In genomic region chr9:94487976-94488375, GRCm38 (mm10) we compare ENCODE assay signal across 24 mouse cellular contexts. TPM values are rescaled to one million over a fixed set of nuclear protein-coding genes. Genes with fewer than 3 reads are reported as not detected.
DNase-seq lines count a peak whose midpoint lies in the region; ATAC-seq and TF ChIP-seq lines count a peak whose summit lies in the region.
"Had no signal": no experiment of that assay in that cellular context is flagged by ENCODE, and none has a peak within 500 bp of the region (broad histone marks: within the 10 kb centered on the region; RNA-seq: fewer than 3 reads in every experiment).

No protein-coding gene starts in this region.

- no peak overlapping the region for H3K9ac ChIP-seq in kidney, embryonic 16.5 days (replicated peaks; ENCODE audit: low read length)
- no peak overlapping the region for H3K9ac ChIP-seq in lung, embryonic 14.5 days
- H3K9ac ChIP-seq in lung, embryonic 16.5 days (ENCODE audit: low read length): no peak overlapping the region
- H3K9ac ChIP-seq in midbrain, embryonic 11.5 days (ENCODE audit: low read length): no peak overlapping the region
- H3K9ac ChIP-seq: embryonic facial prominence, embryonic 13.5 days; embryonic facial prominence, embryonic 15.5 days; forebrain, embryonic 12.5 days had no signal

- H3K27me3 ChIP-seq in kidney, embryonic 16.5 days (ENCODE audit: insufficient read depth, low read length): no peaks in the 10 kb centered on the region
- H3K27me3 ChIP-seq in lung, embryonic 14.5 days (ENCODE audit: insufficient read depth, low read length): no peaks in the 10 kb centered on the region
- no peaks in the 10 kb centered on the region for H3K27me3 ChIP-seq in lung, embryonic 16.5 days (ENCODE audit: control insufficient read depth, insufficient read depth, low read depth, low read length)
- H3K27me3 ChIP-seq in midbrain, embryonic 11.5 days (ENCODE audit: control insufficient read depth, insufficient read depth, low read length): no peaks in the 10 kb centered on the region
- no peaks in the 10 kb centered on the region for H3K27me3 ChIP-seq in midbrain, embryonic 10.5 days (ENCODE audit: low read depth, poor library complexity, severe bottlenecking)
- H3K27me3 ChIP-seq: embryonic facial prominence, embryonic 13.5 days; embryonic facial prominence, embryonic 15.5 days; forebrain, embryonic 12.5 days had no signal

- TF ChIP-seq CTCF in lung, embryonic 14.5 days (IDR thresholded peaks at IDR 0.05; ENCODE audit: low read depth): no peak

- ATAC-seq in kidney, embryonic 16.5 days (ENCODE audit: low FRiP score, low TSS enrichment): peak; percentile 75
- ATAC-seq in lung, embryonic 14.5 days (ENCODE audit: insufficient read depth): peak; percentile 59; the same call in 1 of the 2 replicates
- peak; percentile 34; the same call in 1 of the 2 replicates for ATAC-seq in lung, embryonic 16.5 days (ENCODE audit: low read depth)
- no peak for ATAC-seq in midbrain, embryonic 11.5 days (ENCODE audit: low FRiP score)
- ATAC-seq: forebrain, embryonic 14.5 days had no signal

- DNase-seq in kidney, postnatal 10 days: no peak
- DNase-seq in lung, embryonic 14.5 days: peak; percentile 50
- DNase-seq in lung, postnatal 4 days: no peak
- no peak for DNase-seq in lung, postnatal 14 days
- peak; percentile 62 for DNase-seq in midbrain, embryonic 11.5 days (ENCODE audit: low spot score, missing footprints)
- DNase-seq in midbrain, embryonic 10.5 days (ENCODE audit: low spot score): no peak
- DNase-seq: adrenal gland, adult 2 months; adrenal gland, postnatal 10 days; adrenal gland, postnatal 25 days; cerebellum, adult 11 months; cerebellum, adult 18-20 months; cerebellum, adult 8-10 months; cerebellum, adult 9-11 months; cerebellum, postnatal 14 days; cerebellum, postnatal 36 days; embryo, embryonic 11 days had no signal

- H3K4me2 ChIP-seq in kidney, embryonic 16.5 days (replicated peaks; ENCODE audit: low read depth, low read length): no peak overlapping the region
- H3K4me2 ChIP-seq in lung, embryonic 14.5 days: no peak overlapping the region
- H3K4me2 ChIP-seq in lung, embryonic 16.5 days (ENCODE audit: low read depth, low read length): no peak overlapping the region
- no peak overlapping the region for H3K4me2 ChIP-seq in midbrain, embryonic 11.5 days
- H3K4me2 ChIP-seq: embryonic facial prominence, embryonic 13.5 days; embryonic facial prominence, embryonic 15.5 days; forebrain, embryonic 12.5 days had no signal

- H3K4me1 ChIP-seq in kidney, embryonic 16.5 days (ENCODE audit: insufficient read depth, low read length): peaks cover 4% of the 10 kb centered on the region
- H3K4me1 ChIP-seq in lung, embryonic 14.5 days (ENCODE audit: insufficient read depth): peaks cover 3% of the 10 kb centered on the region
- peaks cover 8% of the 10 kb centered on the region for H3K4me1 ChIP-seq in lung, embryonic 16.5 days (replicated peaks; ENCODE audit: control insufficient read depth, insufficient read depth, low read length)
- H3K4me1 ChIP-seq in midbrain, embryonic 11.5 days (ENCODE audit: control insufficient read depth, insufficient read depth, low read length): no peaks in the 10 kb centered on the region
- no peaks in the 10 kb centered on the region for H3K4me1 ChIP-seq in midbrain, embryonic 10.5 days
- H3K4me1 ChIP-seq: forebrain, embryonic 10.5 days; forebrain, embryonic 12.5 days had no signal

- no peaks in the 10 kb centered on the region for H3K36me3 ChIP-seq in kidney, embryonic 16.5 days (ENCODE audit: insufficient read depth, low read length)
- H3K36me3 ChIP-seq in lung, embryonic 14.5 days (ENCODE audit: insufficient read depth): no peaks in the 10 kb centered on the region
- H3K36me3 ChIP-seq in lung, embryonic 16.5 days (ENCODE audit: control insufficient read depth, insufficient read depth, low read length): no peaks in the 10 kb centered on the region
- no peaks in the 10 kb centered on the region for H3K36me3 ChIP-seq in midbrain, embryonic 11.5 days (ENCODE audit: control insufficient read depth, insufficient read depth, low read length)
- H3K36me3 ChIP-seq in midbrain, embryonic 10.5 days: no peaks in the 10 kb centered on the region
- H3K36me3 ChIP-seq: embryonic facial prominence, embryonic 13.5 days; embryonic facial prominence, embryonic 15.5 days; forebrain, embryonic 10.5 days; forebrain, embryonic 12.5 days had no signal

- WGBS in kidney, embryonic 16.5 days: 52% methylated on average over 2 of the region's 2 CpGs
- 45% methylated on average over 2 of the region's 2 CpGs for whole genome bisulfite sequencing in lung, embryonic 14.5 days
- 56% methylated on average over 2 of the region's 2 CpGs for WGBS in lung, embryonic 16.5 days
- 80% methylated on average over 2 of the region's 2 CpGs for WGBS in midbrain, embryonic 11.5 days
- 88% methylated on average over 2 of the region's 2 CpGs for WGBS in midbrain, embryonic 10.5 days

- no peak overlapping the region for H3K27ac ChIP-seq in kidney, embryonic 16.5 days (ENCODE audit: low read length)
- H3K27ac ChIP-seq in lung, embryonic 14.5 days (ENCODE audit: low read depth): no peak overlapping the region
- no peak overlapping the region for H3K27ac ChIP-seq in lung, embryonic 16.5 days (ENCODE audit: low read length)
- no peak overlapping the region for H3K27ac ChIP-seq in midbrain, embryonic 11.5 days (ENCODE audit: low read depth, low read length)
- no peak overlapping the region for H3K27ac ChIP-seq in midbrain, embryonic 10.5 days (replicated peaks)
- H3K27ac ChIP-seq: embryonic facial prominence, embryonic 13.5 days; embryonic facial prominence, embryonic 15.5 days; forebrain, embryonic 10.5 days; forebrain, embryonic 12.5 days had no signal

- no peak overlapping the region for H3K4me3 ChIP-seq in kidney, embryonic 16.5 days (ENCODE audit: low read length)
- no peak overlapping the region for H3K4me3 ChIP-seq in lung, embryonic 14.5 days (ENCODE audit: low read depth, low read length)
- H3K4me3 ChIP-seq in lung, embryonic 16.5 days (ENCODE audit: low read length): no peak overlapping the region
- no peak overlapping the region for H3K4me3 ChIP-seq in midbrain, embryonic 11.5 days (ENCODE audit: low read depth, low read length)
- H3K4me3 ChIP-seq in midbrain, embryonic 10.5 days: no peak overlapping the region
- H3K4me3 ChIP-seq: embryonic facial prominence, embryonic 13.5 days; embryonic facial prominence, embryonic 15.5 days; erythroblast, embryonic 14.5 days; forebrain, embryonic 10.5 days; forebrain, embryonic 12.5 days had no signal

- H3K9me3 ChIP-seq in kidney, embryonic 16.5 days (ENCODE audit: low read length): no peaks in the 10 kb centered on the region
- no peaks in the 10 kb centered on the region for H3K9me3 ChIP-seq in lung, embryonic 14.5 days (ENCODE audit: low read depth, low read length)
- H3K9me3 ChIP-seq in lung, embryonic 16.5 days (ENCODE audit: control insufficient read depth, low read length): no peaks in the 10 kb centered on the region
- no peaks in the 10 kb centered on the region for H3K9me3 ChIP-seq in midbrain, embryonic 11.5 days (ENCODE audit: control insufficient read depth, low read length)
- no peaks in the 10 kb centered on the region for H3K9me3 ChIP-seq in midbrain, embryonic 10.5 days (replicated peaks)
- H3K9me3 ChIP-seq: embryonic facial prominence, embryonic 13.5 days; embryonic facial prominence, embryonic 15.5 days; forebrain, embryonic 10.5 days; forebrain, embryonic 12.5 days had no signal

RNA-seq across cellular contexts. Expression of gene 1190002N15Rik, which starts 49.9 kb away (rescaled TPM):
- polyA plus RNA-seq in kidney, embryonic 16.5 days (2015; fragmentation: Nextera tagmentation; extraction: Ambion mirVana): 5.2 and 6.3 TPM in 2 replicates
- 35.5 and 37.6 TPM in 2 replicates for polyA plus RNA-seq in lung, embryonic 14.5 days (2014; fragmentation: Nextera tagmentation; extraction: Ambion mirVana)
- polyA plus RNA-seq in lung, embryonic 16.5 days (2015; fragmentation: Nextera tagmentation; extraction: Ambion mirVana): 6.9 and 7.7 TPM in 2 replicates
- polyA plus RNA-seq in midbrain, embryonic 11.5 days (2014; fragmentation: Nextera tagmentation; extraction: Ambion mirVana): 39.4 and 44.2 TPM in 2 replicates
- 6.6 and 6.7 TPM in 2 replicates for polyA plus RNA-seq in midbrain, embryonic 10.5 days (2016; fragmentation: Nextera tagmentation; extraction: Ambion mirVana)

Comparison
In these comparisons a context has a peak if more than half of its experiments do, and no peak if none do; other contexts are left out.
1. DNase-seq: peak in lung, embryonic 14.5 days (single experiment) and midbrain, embryonic 11.5 days (single experiment); none in kidney, postnatal 10 days (single experiment), lung, postnatal 4 days (0 of 2), lung, postnatal 14 days (single experiment) and midbrain, embryonic 10.5 days (single experiment).